Mouse (Mus musculus): ENCODE results near the gene Sash1. TPM values are rescaled to one million over a fixed set of nuclear protein-coding genes. Genes with fewer than 3 reads are reported as not detected.

The Sash1 gene
- polyA plus RNA-seq, 1 experiment from 2014 or later, result 5.4 TPM

DNA sequence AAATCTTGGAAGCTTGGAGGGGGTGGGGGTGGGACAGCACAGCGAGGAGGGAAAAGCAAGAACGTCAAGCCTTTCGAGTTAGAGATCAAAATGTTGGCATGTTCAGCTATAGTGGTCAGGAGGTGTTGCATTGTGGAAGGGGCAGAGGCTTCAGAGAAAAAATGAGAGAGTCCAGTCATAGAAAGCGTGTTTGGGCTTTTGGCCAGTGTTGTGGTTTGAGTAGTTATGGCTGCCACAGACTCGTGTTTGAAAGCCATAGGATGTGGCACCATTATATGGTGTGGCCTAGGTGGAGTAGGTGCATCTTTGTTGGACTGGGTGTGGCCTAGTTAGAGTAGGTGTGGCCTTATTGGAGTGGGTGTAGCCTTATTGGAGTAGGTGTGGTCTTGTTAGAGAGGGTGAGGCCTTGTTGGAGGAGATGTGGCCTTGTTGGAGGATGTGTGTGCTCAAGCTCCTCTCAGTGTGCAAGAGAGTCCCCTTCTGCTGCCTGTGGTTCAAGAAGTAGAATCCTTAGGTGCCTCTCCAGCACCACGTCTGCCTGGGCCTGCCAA lies 9.2 kb upstream of the Sash1 start:
- peak; percentile 43; the same call in 1 of the 2 replicates for ATAC-seq (ENCODE audit: insufficient read depth, low FRiP score, low read depth)
- no peak overlapping the region for H3K27ac ChIP-seq
- 86% methylated on average over 6 of the region's 6 CpGs for WGBS
- no peak overlapping the region for H3K4me2 ChIP-seq
- H3K36me3 ChIP-seq, result no peaks in the 10 kb centered on the region
- H3K27me3 ChIP-seq (replicated peaks), result no peaks in the 10 kb centered on the region
- H3K9me3 ChIP-seq, result no peaks in the 10 kb centered on the region
- no peak overlapping the region for H3K9ac ChIP-seq
- 0 out of 2 replicates have a peak, but pooled peaks cover 4% of the 10 kb centered on the region for H3K4me1 ChIP-seq
- no peak overlapping the region for H3K4me3 ChIP-seq (replicated peaks)

DNA sequence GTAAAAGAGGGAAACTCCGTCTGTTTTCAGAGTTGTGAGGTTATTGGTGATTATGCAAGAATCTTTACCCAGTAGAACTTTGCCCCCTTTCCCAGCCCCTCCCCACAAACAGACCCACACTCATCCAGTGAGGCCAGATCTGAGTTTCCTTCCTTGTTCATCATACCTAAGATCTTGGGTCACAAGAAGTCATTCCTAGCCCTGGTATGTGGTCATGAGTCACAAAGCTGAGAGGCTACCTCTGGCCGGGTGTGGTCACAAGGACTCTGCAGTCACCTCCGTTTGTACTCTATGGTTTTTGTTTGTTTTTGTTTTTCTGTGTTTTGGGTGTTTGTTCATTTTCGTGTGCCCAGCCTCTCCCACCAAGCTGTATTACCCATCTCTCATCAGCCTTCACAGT lies 4.6 kb upstream of the Sash1 start:
- H3K27ac ChIP-seq, result no peak overlapping the region
- ATAC-seq (ENCODE audit: insufficient read depth, low FRiP score, low read depth), result no peak
- H3K4me1 ChIP-seq, result no peaks in the 10 kb centered on the region
- H3K36me3 ChIP-seq, result no peaks in the 10 kb centered on the region
- H3K9me3 ChIP-seq, result no peaks in the 10 kb centered on the region
- H3K27me3 ChIP-seq (replicated peaks), result no peaks in the 10 kb centered on the region
- H3K9ac ChIP-seq, result no peak overlapping the region
- H3K4me3 ChIP-seq (replicated peaks), result no peak overlapping the region
- no peak overlapping the region for H3K4me2 ChIP-seq
- 64% methylated on average over 4 of the region's 4 CpGs for WGBS

DNA sequence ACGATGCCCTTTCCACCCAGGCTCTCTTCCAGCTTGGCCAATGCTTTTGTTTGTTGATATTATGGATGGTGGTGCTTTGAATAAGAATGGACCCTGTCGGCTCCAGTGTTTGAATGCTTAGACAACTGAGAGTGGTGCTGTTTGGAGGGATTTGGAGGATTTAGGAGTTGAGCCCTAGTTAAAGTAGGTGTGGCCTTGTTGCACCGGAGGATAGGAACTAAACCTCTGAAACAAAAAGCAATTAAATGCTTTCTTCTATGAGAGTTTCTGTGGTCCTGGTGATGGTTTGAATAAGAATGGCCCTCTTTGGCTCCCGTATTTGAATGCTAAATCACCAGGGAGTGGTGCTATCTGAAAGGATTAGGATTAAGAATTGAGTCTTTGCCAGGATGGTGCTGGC lies 3.5 kb upstream of the Sash1 start:
- 55% methylated on average over 4 of the region's 4 CpGs for WGBS
- Histone ChIP-seq H3K27me3 (replicated peaks) (no peaks in the 10 kb centered on the region), H3K9ac (no peak overlapping the region), H3K27ac (no peak overlapping the region), H3K4me3 (replicated peaks) (no peak overlapping the region), H3K4me1 (no peaks in the 10 kb centered on the region), H3K36me3 (no peaks in the 10 kb centered on the region), H3K9me3 (no peaks in the 10 kb centered on the region), H3K4me2 (no peak overlapping the region)
- ATAC-seq (ENCODE audit: insufficient read depth, low FRiP score, low read depth), result no peak

DNA sequence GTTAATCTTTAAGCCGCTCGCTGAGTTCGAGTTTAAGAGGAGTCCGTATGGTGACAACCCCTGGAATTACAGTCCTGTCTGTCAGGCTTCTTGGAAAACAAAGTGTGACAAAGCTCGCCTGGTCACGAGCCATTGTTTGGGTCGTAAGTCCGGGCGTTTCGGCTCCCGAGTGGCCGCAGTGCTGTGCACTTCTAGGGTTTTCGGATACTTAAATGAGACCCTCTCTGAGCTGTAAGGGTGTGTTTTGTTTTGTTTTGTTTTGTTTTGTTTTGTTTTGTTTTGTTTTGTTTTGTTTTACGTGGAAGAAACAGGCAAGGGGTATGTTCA lies 621 bp upstream of the Sash1 start:
- H3K27me3 ChIP-seq (replicated peaks), result no peaks in the 10 kb centered on the region
- no peaks in the 10 kb centered on the region for H3K36me3 ChIP-seq
- ATAC-seq (ENCODE audit: insufficient read depth, low FRiP score, low read depth), result no peak
- H3K27ac ChIP-seq, result peak overlapping the region; percentile 98
- H3K9me3 ChIP-seq, result no peaks in the 10 kb centered on the region
- H3K4me2 ChIP-seq, result peak overlapping the region; percentile 85
- whole genome bisulfite sequencing, result 3% methylated on average over 14 of the region's 14 CpGs
- peak overlapping the region; percentile 62 for H3K9ac ChIP-seq
- H3K4me3 ChIP-seq (replicated peaks), result peak overlapping the region; percentile 71
- no peaks in the 10 kb centered on the region for H3K4me1 ChIP-seq

DNA sequence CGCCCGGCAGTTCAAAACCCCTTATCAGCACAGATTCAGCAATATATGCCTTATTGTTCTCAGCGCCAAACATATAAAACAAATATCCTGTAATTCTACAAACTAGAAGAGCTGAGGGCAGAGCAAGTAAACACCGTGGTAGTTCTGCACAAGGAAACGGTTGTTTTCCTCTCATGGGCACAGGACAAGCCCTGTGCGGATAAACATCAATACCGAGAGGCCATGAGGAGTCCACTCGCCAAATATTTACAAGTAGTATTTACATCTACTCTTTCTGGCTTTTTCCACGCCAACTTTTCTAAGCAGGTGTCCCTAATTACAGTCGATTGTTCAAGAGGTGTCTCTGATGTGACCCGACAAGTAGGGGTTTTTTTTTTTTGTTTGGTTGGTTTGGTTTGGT lies 669 bp downstream of the Sash1 start:
- H3K27me3 ChIP-seq (replicated peaks), result no peaks in the 10 kb centered on the region
- ATAC-seq (ENCODE audit: insufficient read depth, low FRiP score, low read depth), result no peak
- 4% methylated on average over 11 of the region's 11 CpGs for WGBS
- peak overlapping the region; percentile 98 for H3K27ac ChIP-seq
- no peaks in the 10 kb centered on the region for H3K4me1 ChIP-seq
- peak overlapping the region; percentile 62 for H3K9ac ChIP-seq
- no peaks in the 10 kb centered on the region for H3K36me3 ChIP-seq
- H3K4me2 ChIP-seq, result peak overlapping the region; percentile 85
- no peaks in the 10 kb centered on the region for H3K9me3 ChIP-seq
- peak overlapping the region; percentile 71 for H3K4me3 ChIP-seq (replicated peaks)

DNA sequence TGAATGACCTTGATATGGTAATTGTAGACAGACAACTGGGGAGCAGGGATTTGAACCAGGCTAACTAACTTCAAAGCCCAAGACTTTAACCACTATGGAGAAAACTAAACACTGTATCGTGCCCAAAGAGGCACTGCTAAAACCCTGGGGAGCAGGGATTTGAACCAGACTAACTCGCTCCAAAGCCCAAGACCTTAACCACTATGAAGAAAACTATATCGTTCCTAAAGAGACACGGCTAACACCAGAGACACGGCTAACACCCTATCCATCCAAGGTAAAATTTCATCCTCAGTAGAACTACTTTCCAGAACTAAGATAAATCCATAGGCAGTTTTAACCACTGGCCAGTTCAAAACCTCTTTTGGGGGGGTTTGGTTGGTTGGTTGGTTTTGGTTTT lies 1.3 kb downstream of the Sash1 start:
- 51% methylated on average over 5 of the region's 5 CpGs for WGBS
- Histone ChIP-seq H3K4me3 (replicated peaks) (peak overlapping the region; percentile 71), H3K36me3 (no peaks in the 10 kb centered on the region), H3K4me2 (peak overlapping the region; percentile 85; the same call in 1 of the 2 replicates), H3K9ac (no peak overlapping the region), H3K27me3 (replicated peaks) (no peaks in the 10 kb centered on the region), H3K4me1 (no peaks in the 10 kb centered on the region), H3K9me3 (no peaks in the 10 kb centered on the region), H3K27ac (no peak overlapping the region)
- no peak for ATAC-seq (ENCODE audit: insufficient read depth, low FRiP score, low read depth)

DNA sequence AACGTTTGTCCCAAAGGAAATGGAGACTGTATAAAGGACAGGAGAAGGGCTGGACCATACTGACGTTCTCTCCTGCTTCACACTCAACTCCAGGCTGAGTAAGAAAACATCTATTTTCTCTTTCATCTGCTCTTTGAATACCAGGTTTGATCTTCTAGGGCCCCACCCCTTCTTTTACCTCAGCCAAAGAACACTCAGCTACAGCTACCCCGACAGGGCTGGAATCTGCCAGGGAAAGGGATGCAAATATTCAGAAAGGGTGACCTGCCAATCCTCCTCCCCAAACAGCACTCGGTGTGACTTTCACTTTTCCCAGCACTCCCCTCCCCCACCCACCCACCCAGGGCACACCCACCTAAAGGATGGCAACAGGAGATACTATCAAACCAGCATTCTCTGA lies 2.2 kb downstream of the Sash1 start:
- no peaks in the 10 kb centered on the region for H3K9me3 ChIP-seq
- H3K4me3 ChIP-seq (replicated peaks), result peak overlapping the region; percentile 0; the same call in 1 of the 2 replicates
- ATAC-seq (ENCODE audit: insufficient read depth, low FRiP score, low read depth), result no peak
- WGBS, result 18% methylated on average over 4 of the region's 4 CpGs
- peak overlapping the region; percentile 11 for H3K4me2 ChIP-seq
- H3K9ac ChIP-seq, result no peak overlapping the region
- H3K27ac ChIP-seq, result no peak overlapping the region
- no peaks in the 10 kb centered on the region; the same call in 1 of the 2 replicates for H3K4me1 ChIP-seq
- no peaks in the 10 kb centered on the region for H3K27me3 ChIP-seq (replicated peaks)
- no peaks in the 10 kb centered on the region for H3K36me3 ChIP-seq

DNA sequence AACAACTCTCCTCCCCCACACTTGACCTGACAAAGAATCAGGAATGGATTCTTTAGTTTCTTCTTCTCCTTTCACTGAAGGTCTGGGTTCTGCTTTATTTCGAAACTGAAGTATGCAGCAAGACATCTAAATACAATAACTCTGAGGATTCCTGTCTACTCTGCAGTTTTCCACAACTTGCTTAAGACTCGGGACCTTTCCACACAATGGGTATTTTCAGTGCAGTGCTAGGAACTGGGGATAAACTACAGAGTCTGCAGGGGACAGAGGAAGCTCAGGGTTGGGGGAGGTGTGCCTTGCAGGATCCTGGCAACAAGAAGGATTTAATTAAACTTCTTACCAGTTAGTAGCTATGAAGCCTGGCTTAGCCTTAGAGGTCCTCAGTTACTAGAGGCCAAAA lies 4.1 kb downstream of the Sash1 start:
- Histone ChIP-seq H3K27me3 (replicated peaks) (no peaks in the 10 kb centered on the region), H3K27ac (no peak overlapping the region), H3K9ac (no peak overlapping the region), H3K4me1 (no peaks in the 10 kb centered on the region; the same call in 1 of the 2 replicates), H3K36me3 (no peaks in the 10 kb centered on the region), H3K4me2 (no peak overlapping the region), H3K4me3 (replicated peaks) (no peak overlapping the region), H3K9me3 (no peaks in the 10 kb centered on the region)
- ATAC-seq (ENCODE audit: insufficient read depth, low FRiP score, low read depth), result no peak
- WGBS, result 39% methylated on average over 2 of the region's 2 CpGs

DNA sequence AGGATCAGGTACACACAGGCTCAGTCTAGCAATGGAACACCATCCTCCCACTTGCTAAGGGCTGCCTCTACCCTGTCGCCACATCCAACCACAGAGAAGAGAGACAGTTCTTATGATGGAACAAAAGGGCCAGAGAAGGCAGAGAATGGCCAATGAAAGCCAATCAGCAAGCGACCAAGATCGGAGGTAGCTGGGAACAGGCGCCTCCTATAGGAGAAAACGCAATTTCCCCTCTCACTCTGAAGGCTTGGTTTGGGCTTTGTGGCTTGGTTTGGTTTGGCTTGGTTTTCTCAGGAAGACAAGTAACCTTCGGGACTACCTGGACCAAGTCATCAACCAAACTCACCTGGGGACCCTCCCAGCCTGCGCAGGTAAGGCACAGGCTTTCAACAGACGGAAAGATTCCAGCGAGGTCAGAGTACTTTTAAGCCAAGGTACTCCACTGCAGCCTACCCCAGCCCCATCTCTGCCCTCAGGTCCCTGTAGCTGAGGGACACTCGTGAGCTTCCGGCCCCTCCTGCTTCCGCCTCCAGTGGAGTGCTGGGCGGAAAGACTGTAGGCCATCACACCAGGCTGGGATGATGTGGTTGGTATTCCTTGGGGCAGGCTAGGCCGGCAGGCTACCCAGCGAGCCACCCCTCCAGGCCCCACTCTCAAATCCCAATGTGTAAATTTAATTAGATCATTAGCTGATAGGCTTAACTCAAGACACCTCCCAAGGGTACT lies 4.8 kb downstream of the Sash1 start:
- WGBS, result 73% methylated on average over 15 of the region's 15 CpGs
- no peak overlapping the region; the same call in 1 of the 2 replicates for H3K27ac ChIP-seq

DNA sequence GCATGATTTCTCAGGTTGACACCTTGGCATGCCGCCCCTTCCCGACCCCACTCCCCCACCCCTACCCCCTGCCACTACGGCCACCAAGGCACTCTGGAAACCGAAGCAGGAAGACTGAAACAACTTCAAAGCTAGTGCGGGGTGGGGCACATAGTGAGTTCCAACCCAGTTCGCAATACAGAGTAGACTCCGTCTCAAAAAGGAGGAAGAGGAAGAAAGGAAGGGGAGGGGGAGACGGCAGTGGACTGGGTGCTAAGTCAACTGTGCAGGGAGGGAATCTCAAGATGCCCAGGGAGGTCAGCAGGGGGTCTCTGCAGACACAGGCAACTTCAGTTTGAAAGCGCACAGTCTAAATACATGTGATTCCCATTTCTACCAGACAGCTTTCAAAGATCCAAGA lies 7.0 kb downstream of the Sash1 start:
- H3K4me3 ChIP-seq (replicated peaks), result no peak overlapping the region
- ATAC-seq (ENCODE audit: insufficient read depth, low FRiP score, low read depth), result peak; percentile 22; the same call in 1 of the 2 replicates
- no peaks in the 10 kb centered on the region; the same call in 1 of the 2 replicates for H3K4me1 ChIP-seq
- no peaks in the 10 kb centered on the region for H3K9me3 ChIP-seq
- WGBS, result 29% methylated on average over 9 of the region's 9 CpGs
- no peaks in the 10 kb centered on the region for H3K36me3 ChIP-seq
- H3K9ac ChIP-seq, result no peak overlapping the region
- H3K27me3 ChIP-seq (replicated peaks), result no peaks in the 10 kb centered on the region
- no peak overlapping the region for H3K27ac ChIP-seq
- H3K4me2 ChIP-seq, result peak overlapping the region; percentile 29; the same call in 1 of the 2 replicates

More for the DNA sequence above, 4.8 kb downstream of the Sash1 start:
- H3K4me3 ChIP-seq (replicated peaks), result no peak overlapping the region
- no peaks in the 10 kb centered on the region for H3K9me3 ChIP-seq
- H3K4me1 ChIP-seq, result no peaks in the 10 kb centered on the region; the same call in 1 of the 2 replicates
- no peaks in the 10 kb centered on the region for H3K36me3 ChIP-seq
- H3K27me3 ChIP-seq (replicated peaks), result no peaks in the 10 kb centered on the region
- no peak overlapping the region for H3K9ac ChIP-seq
- ATAC-seq (ENCODE audit: insufficient read depth, low FRiP score, low read depth), result no peak
- H3K4me2 ChIP-seq, result no peak overlapping the region

DNA sequence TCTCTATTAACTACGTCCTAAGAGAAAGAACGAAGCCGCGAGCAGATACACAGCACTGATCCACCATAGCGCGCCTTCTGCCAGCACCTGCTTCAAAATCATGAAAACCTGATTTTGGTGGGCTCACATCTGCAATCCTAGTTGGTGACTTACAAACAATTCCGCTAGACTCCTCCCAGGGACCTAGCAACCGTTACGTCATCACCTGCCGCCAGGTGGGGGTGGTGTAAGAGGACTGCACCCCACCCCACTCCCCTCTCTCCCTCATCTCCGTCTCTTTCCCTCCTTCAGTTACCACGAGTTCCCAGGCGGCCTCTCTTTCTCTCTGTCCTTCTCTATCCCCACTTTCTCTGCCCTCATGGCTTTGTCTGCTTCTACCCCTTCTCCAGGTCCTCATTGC lies 7.5 kb downstream of the Sash1 start:
- no peak overlapping the region for H3K4me3 ChIP-seq (replicated peaks)
- H3K36me3 ChIP-seq, result no peaks in the 10 kb centered on the region
- no peak for ATAC-seq (ENCODE audit: insufficient read depth, low FRiP score, low read depth)
- no peak overlapping the region for H3K9ac ChIP-seq
- H3K27me3 ChIP-seq (replicated peaks), result no peaks in the 10 kb centered on the region
- H3K4me2 ChIP-seq, result peak overlapping the region; percentile 29; the same call in 1 of the 2 replicates
- H3K4me1 ChIP-seq, result no peaks in the 10 kb centered on the region; the same call in 1 of the 2 replicates
- no peaks in the 10 kb centered on the region for H3K9me3 ChIP-seq
- no peak overlapping the region for H3K27ac ChIP-seq
- 68% methylated on average over 13 of the region's 13 CpGs for WGBS

DNA sequence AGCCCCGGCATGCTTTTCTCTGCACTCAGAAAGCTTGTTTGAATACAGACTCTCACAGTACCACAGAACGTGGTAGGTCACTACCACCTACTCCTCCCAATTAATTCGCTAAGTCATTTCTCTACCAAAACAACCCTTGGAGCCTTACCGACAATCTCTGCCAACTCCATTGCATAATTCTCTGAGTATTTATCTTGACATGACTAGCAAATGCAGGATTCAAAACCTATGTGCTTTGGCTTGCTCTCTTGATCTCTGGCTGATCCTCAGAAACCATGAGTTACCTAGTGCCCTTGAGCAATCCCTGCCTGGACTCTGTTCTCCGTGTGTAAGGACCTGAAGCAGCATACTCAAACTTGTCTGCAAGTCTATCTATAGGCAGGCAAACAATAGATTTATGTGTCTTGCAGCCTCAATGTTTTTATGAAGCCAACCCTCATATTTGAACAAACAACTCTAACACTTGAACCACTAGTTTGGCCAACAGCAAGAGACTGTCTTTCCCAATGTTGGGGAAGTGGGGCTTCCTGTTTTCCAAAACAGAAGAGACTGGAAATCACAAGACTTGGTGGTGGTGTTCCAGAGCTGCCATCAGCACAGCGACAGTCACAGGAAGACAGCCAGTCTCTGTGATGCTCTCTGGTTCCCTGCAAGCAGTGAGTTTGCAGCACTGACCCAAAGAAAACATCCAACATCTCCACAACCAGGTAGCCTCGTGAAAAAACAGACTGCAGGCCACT lies 12.1 kb downstream of the Sash1 start:
- Histone ChIP-seq H3K9me3 (no peaks in the 10 kb centered on the region), H3K27ac (no peak overlapping the region), H3K4me3 (replicated peaks) (no peak overlapping the region), H3K36me3 (no peaks in the 10 kb centered on the region), H3K4me2 (no peak overlapping the region), H3K9ac (no peak overlapping the region), H3K4me1 (no peaks in the 10 kb centered on the region), H3K27me3 (replicated peaks) (no peaks in the 10 kb centered on the region)
- WGBS, result 68% methylated on average over 7 of the region's 7 CpGs
- no peak for ATAC-seq (ENCODE audit: insufficient read depth, low FRiP score, low read depth)
